10 mouse cellular contexts compared by ENCODE assay signal in the genomic region with DNA sequence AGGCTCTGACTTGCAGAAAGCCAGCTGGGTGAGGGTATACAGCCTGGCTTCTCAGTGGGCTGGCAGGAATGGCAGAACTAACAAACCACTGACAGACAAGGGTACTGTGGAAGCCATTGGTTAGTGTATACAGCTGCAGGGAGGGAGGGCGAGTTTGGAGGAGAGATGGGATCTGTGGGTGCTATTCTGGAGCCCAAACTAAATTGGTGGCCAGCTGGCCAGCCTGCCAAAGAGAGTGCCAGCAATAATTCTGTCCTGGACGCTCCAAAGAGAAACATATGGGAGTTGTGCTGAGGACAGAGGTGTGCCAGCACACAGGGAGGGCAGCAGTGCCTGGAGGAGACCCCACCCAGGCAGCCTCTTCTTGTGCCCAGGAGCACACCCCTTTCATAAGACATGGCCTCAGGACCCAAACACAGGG. TPM values are rescaled to one million over a fixed set of nuclear protein-coding genes. Genes with fewer than 3 reads are reported as not detected.
DNase-seq lines count a peak whose midpoint lies in the region; ATAC-seq and TF ChIP-seq lines count a peak whose summit lies in the region.
"Had no signal": no experiment of that assay in that cellular context is flagged by ENCODE, and none has a peak within 500 bp of the region (broad histone marks: within the 10 kb centered on the region; RNA-seq: fewer than 3 reads in every experiment).

No protein-coding gene starts in this region.

- H3K27ac ChIP-seq in layer of hippocampus, adult 2 months = peak overlapping the region; percentile 80
- peak overlapping the region; percentile 47; the same call in 1 of the 2 replicates for H3K27ac ChIP-seq in forebrain, embryonic 12.5 days
- peak overlapping the region; percentile 6 for H3K27ac ChIP-seq in hindbrain, embryonic 14.5 days
- no peak overlapping the region for H3K27ac ChIP-seq in midbrain, embryonic 15.5 days

- no peaks in the 10 kb centered on the region for H3K27me3 ChIP-seq in forebrain, embryonic 12.5 days
- no peaks in the 10 kb centered on the region for H3K27me3 ChIP-seq in hindbrain, embryonic 14.5 days (ENCODE audit: control insufficient read depth, insufficient read depth, low read length)
- no peaks in the 10 kb centered on the region for H3K27me3 ChIP-seq in midbrain, embryonic 15.5 days (replicated peaks)
- H3K27me3 ChIP-seq: megakaryocyte, embryonic 14.5 days; Patski had no signal

- no peaks in the 10 kb centered on the region for H3K9me3 ChIP-seq in forebrain, embryonic 12.5 days
- no peaks in the 10 kb centered on the region for H3K9me3 ChIP-seq in hindbrain, embryonic 14.5 days (ENCODE audit: control insufficient read depth, low read length)
- H3K9me3 ChIP-seq in midbrain, embryonic 15.5 days = no peaks in the 10 kb centered on the region
- H3K9me3 ChIP-seq: megakaryocyte, embryonic 14.5 days had no signal

- 97% methylated on average over 2 of the region's 2 CpGs for WGBS in forebrain, embryonic 12.5 days
- WGBS in hindbrain, embryonic 14.5 days = 77% methylated on average over 2 of the region's 2 CpGs
- WGBS in midbrain, embryonic 15.5 days = 82% methylated on average over 2 of the region's 2 CpGs

- DNase-seq in layer of hippocampus, adult 2 months (ENCODE audit: low spot score in 2 of 2) = no peak
- no peak for DNase-seq in layer of hippocampus, adult 18-20 months (ENCODE audit: low spot score in 2 of 2)
- no peak for DNase-seq in hindbrain, embryonic 14.5 days (ENCODE audit: low spot score)
- no peak for DNase-seq in thymus, postnatal 10 days (ENCODE audit: low spot score in 2 of 2)
- DNase-seq in cerebellum, adult 11-12 months = no peak
- no peak for DNase-seq in thymus, postnatal 0 days (ENCODE audit: low spot score)

- H3K4me2 ChIP-seq in forebrain, embryonic 12.5 days = no peak overlapping the region
- no peak overlapping the region for H3K4me2 ChIP-seq in hindbrain, embryonic 14.5 days (replicated peaks)
- H3K4me2 ChIP-seq in midbrain, embryonic 15.5 days = no peak overlapping the region

- ATAC-seq in forebrain, embryonic 12.5 days (ENCODE audit: low FRiP score) = no peak
- no peak for ATAC-seq in hindbrain, embryonic 14.5 days (ENCODE audit: low FRiP score)
- peak; percentile 28 for ATAC-seq in midbrain, embryonic 15.5 days (replicated peaks)
- ATAC-seq: Patski had no signal

- peaks cover 9% of the 10 kb centered on the region; the same call in 1 of the 2 replicates for H3K4me1 ChIP-seq in forebrain, embryonic 12.5 days
- peaks cover 10% of the 10 kb centered on the region; the same call in 1 of the 2 replicates for H3K4me1 ChIP-seq in hindbrain, embryonic 14.5 days (replicated peaks; ENCODE audit: control insufficient read depth, insufficient read depth, low read length)
- H3K4me1 ChIP-seq in midbrain, embryonic 15.5 days = peaks cover 4% of the 10 kb centered on the region; the same call in 1 of the 2 replicates

- TF ChIP-seq CTCF in layer of hippocampus, adult 2 months (conservative IDR thresholded peaks at IDR 0.05) = no peak

- H3K9ac ChIP-seq in forebrain, embryonic 12.5 days = 0 out of 2 replicates have a peak overlapping the region, but pooled peaks have one; percentile 25
- H3K9ac ChIP-seq in hindbrain, embryonic 14.5 days = peak overlapping the region; percentile 14; the same call in 1 of the 2 replicates
- H3K9ac ChIP-seq in midbrain, embryonic 15.5 days = no peak overlapping the region

- no peak overlapping the region for H3K4me3 ChIP-seq in layer of hippocampus, adult 2 months
- no peak overlapping the region for H3K4me3 ChIP-seq in forebrain, embryonic 12.5 days (replicated peaks)
- H3K4me3 ChIP-seq in hindbrain, embryonic 14.5 days (replicated peaks; ENCODE audit: low read length) = no peak overlapping the region
- no peak overlapping the region for H3K4me3 ChIP-seq in midbrain, embryonic 15.5 days
- H3K4me3 ChIP-seq: megakaryocyte, embryonic 14.5 days had no signal

- 0 out of 2 replicates have a peak, but pooled peaks cover 12% of the 10 kb centered on the region for H3K36me3 ChIP-seq in forebrain, embryonic 12.5 days (replicated peaks)
- 0 out of 2 replicates have a peak, but pooled peaks cover 14% of the 10 kb centered on the region for H3K36me3 ChIP-seq in hindbrain, embryonic 14.5 days (replicated peaks; ENCODE audit: control insufficient read depth, insufficient read depth)
- H3K36me3 ChIP-seq in midbrain, embryonic 15.5 days (replicated peaks) = no peaks in the 10 kb centered on the region

RNA-seq across cellular contexts. Expression of gene 2510009E07Rik, which starts 50.8 kb away (rescaled TPM):
- 10 to 100 TPM; 38.4 to 40.3 TPM for total RNA-seq in layer of hippocampus, adult 2 months (2021)
- total RNA-seq in layer of hippocampus, adult 18-20 months (2021) = 10 to 100 TPM; 38.0 to 43.8 TPM
- polyA plus RNA-seq in forebrain, embryonic 12.5 days (2016; fragmentation: Nextera tagmentation; extraction: Ambion mirVana) = 54.1 and 54.7 TPM in 2 replicates
- polyA plus RNA-seq in hindbrain, embryonic 14.5 days (2014; fragmentation: Nextera tagmentation; extraction: Ambion mirVana) = 45.4 and 50.6 TPM in 2 replicates
- polyA plus RNA-seq in midbrain, embryonic 15.5 days (2015; fragmentation: Nextera tagmentation; extraction: Ambion mirVana) = 60.1 and 61.7 TPM in 2 replicates
- polyA plus RNA-seq in thymus, postnatal 0 days (2015; fragmentation: Nextera tagmentation; extraction: Ambion mirVana) = 6.0 and 6.4 TPM in 2 replicates
